18 mouse cellular contexts compared by ENCODE assay signal in the genomic region with DNA sequence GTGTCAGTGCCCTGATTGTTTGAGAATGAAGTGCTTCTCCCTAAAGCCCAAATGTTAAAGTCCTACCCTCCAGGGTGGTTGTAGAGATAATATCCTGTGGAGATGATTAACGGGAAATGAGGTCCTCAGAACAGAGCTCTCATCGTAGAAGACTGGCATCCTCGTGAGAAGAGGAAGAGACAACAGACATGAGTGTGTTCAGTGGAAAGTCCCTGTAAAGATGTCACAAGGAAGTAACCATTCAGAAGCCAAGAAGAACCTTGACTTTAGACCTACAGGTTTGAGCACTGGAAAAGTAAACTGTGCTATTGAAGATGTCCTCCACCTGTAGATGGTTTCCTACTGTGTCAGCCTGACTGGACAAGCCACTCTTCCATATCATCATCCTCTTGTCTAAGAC.
"Had no signal": no experiment of that assay in that cellular context is flagged by ENCODE, and none has a peak within 500 bp of the region (broad histone marks: within the 10 kb centered on the region; RNA-seq: fewer than 3 reads in every experiment).

No protein-coding gene starts in this region.

- DNase-seq: kidney, adult 18-20 months; kidney, postnatal 10 days; kidney, postnatal 4 days; layer of hippocampus, postnatal 36 days; liver, embryonic 13.5 days; liver, postnatal 0 days; lung, postnatal 14 days; right cerebral cortex, postnatal 14 days; spleen, adult 18-20 months; thymus, adult 18-20 months; thymus, postnatal 14 days had no signal

- H3K27me3 ChIP-seq: limb, embryonic 15.5 days; liver, embryonic 13.5 days; lung, embryonic 15.5 days; midbrain, embryonic 15.5 days; neural tube, embryonic 13.5 days had no signal

- H3K9me3 ChIP-seq: limb, embryonic 15.5 days; liver, embryonic 13.5 days; lung, embryonic 15.5 days; megakaryocyte, embryonic 14.5 days; midbrain, embryonic 15.5 days; neural tube, embryonic 13.5 days had no signal

- H3K27ac ChIP-seq: limb, embryonic 15.5 days; liver, embryonic 13.5 days; lung, embryonic 15.5 days; macrophage; midbrain, embryonic 15.5 days; neural tube, embryonic 13.5 days had no signal

- H3K36me3 ChIP-seq: limb, embryonic 15.5 days; liver, embryonic 13.5 days; lung, embryonic 15.5 days; midbrain, embryonic 15.5 days; neural tube, embryonic 13.5 days had no signal

- H3K4me2 ChIP-seq: limb, embryonic 15.5 days; liver, embryonic 13.5 days; lung, embryonic 15.5 days; midbrain, embryonic 11.5 days; midbrain, embryonic 15.5 days; neural tube, embryonic 13.5 days had no signal

- H3K4me3 ChIP-seq: limb, embryonic 15.5 days; liver, embryonic 13.5 days; lung, embryonic 15.5 days; megakaryocyte, embryonic 14.5 days; midbrain, embryonic 15.5 days; neural tube, embryonic 13.5 days had no signal

- H3K4me1 ChIP-seq: limb, embryonic 15.5 days; liver, embryonic 13.5 days; lung, embryonic 15.5 days; midbrain, embryonic 15.5 days; neural tube, embryonic 13.5 days had no signal

- H3K9ac ChIP-seq: limb, embryonic 15.5 days; liver, embryonic 13.5 days; liver, postnatal 0 days; lung, embryonic 15.5 days; midbrain, embryonic 15.5 days; neural tube, embryonic 13.5 days had no signal

- ATAC-seq: liver, postnatal 0 days; midbrain, embryonic 15.5 days had no signal
